Mouse (Mus musculus) liver, embryonic 13.5 days (tissue): ENCODE results near the gene Nsun2. TPM values are rescaled to one million over a fixed set of nuclear protein-coding genes. Genes with fewer than 3 reads are reported as not detected.

ENCODE experiments used
- ATAC-seq: fragments of 200-750 bp; cut with Nextera tagmentation; 2 replicates; pipeline ENCODE4 v1.8.0; 2017; ENCODE audit warnings: low read depth, mild to moderate bottlenecking, moderate number of reproducible peaks, moderate library complexity
- DNase-seq: peaks from one replicate; pipeline ENCODE4 v3.0.0; 2022
- H3K27ac ChIP-seq: fragments of 300-500 bp; sonication (generic); 2 replicates; pipeline ENCODE4 v1.5.1; 2015; ENCODE audit warnings: moderate library complexity, mild to moderate bottlenecking, inconsistent platforms
- H3K27me3 ChIP-seq: fragments of 300-500 bp; sonication (generic); 2 replicates; pipeline ENCODE4 v1.6.1; 2015; ENCODE audit warnings: mild to moderate bottlenecking, inconsistent platforms
- H3K36me3 ChIP-seq: fragments of 300-500 bp; sonication (generic); 2 replicates; pipeline ENCODE4 v1.6.1; 2015; ENCODE audit warnings: mild to moderate bottlenecking, inconsistent platforms
- H3K4me1 ChIP-seq: fragments of 300-500 bp; sonication (generic); replicated peaks from 2 replicates; pipeline ENCODE4 v1.6.1; 2015; ENCODE audit warnings: inconsistent platforms
- H3K4me2 ChIP-seq: fragments of 300-500 bp; sonication (generic); 2 replicates; pipeline ENCODE4 v1.6.1; 2015; ENCODE audit warnings: inconsistent platforms, mild to moderate bottlenecking, moderate library complexity
- H3K4me3 ChIP-seq: fragments of 300-500 bp; sonication (generic); replicated peaks from 2 replicates; pipeline ENCODE4 v1.5.1; 2015; ENCODE audit warnings: mild to moderate bottlenecking, inconsistent platforms
- H3K9ac ChIP-seq: fragments of 300-500 bp; sonication (generic); 2 replicates; pipeline ENCODE4 v1.6.1; 2015; ENCODE audit warnings: mild to moderate bottlenecking, inconsistent platforms
- H3K9me3 ChIP-seq: fragments of 300-500 bp; sonication (generic); replicated peaks from 2 replicates; pipeline ENCODE4 v1.6.1; 2016; ENCODE audit warnings: inconsistent platforms
- WGBS: fragments of 180-500 bp; shearing (Covaris S2); methylation state at CpG from one replicate; pipeline ENCODE4 v1.1.7; 2015; ENCODE audit not compliant: insufficient replicate concordance; 5-methylcytosine and 5-hydroxymethylcytosine counted together
- polyA plus RNA-seq: library from polyadenylated mRNA; unstranded; fragments of >200 nt; fragmentation: Nextera tagmentation; extraction: Ambion mirVana; gene quantifications from 2 replicates; pipeline ENCODE4 v1.2.1, GENCODE M21; 2015

Gene Nsun2
- polyA plus RNA-seq, 1 experiment from 2014 or later: 136 TPM

GRCm38 (mm10) chr13:69502863-69503262 is 30.7 kb upstream of the Nsun2 start:
- Histone ChIP-seq H3K9me3 (no peaks in the 10 kb centered on the region), H3K9ac (peak overlapping the region; percentile 1; the same call in 1 of the 2 replicates), H3K36me3 (peaks cover 96% of the 10 kb centered on the region), H3K4me3 (no peak overlapping the region), H3K27me3 (no peaks in the 10 kb centered on the region), H3K4me2 (peak overlapping the region; percentile 12; the same call in 1 of the 2 replicates), H3K27ac (no peak overlapping the region; the same call in 1 of the 2 replicates), H3K4me1 (peaks cover 48% of the 10 kb centered on the region)
- DNase-seq: no peak
- ATAC-seq: no peak
- 53% methylated on average over 5 of the region's 5 CpGs for WGBS

GRCm38 (mm10) chr13:69506341-69507086 is 27.0 kb upstream of the Nsun2 start:
- ATAC-seq: peak; percentile 86
- H3K36me3 ChIP-seq: peaks cover 87% of the 10 kb centered on the region
- peak overlapping the region; percentile 70 for H3K27ac ChIP-seq
- H3K4me1 ChIP-seq: peaks cover 52% of the 10 kb centered on the region
- peak; percentile 32 for DNase-seq
- H3K9ac ChIP-seq: no peak overlapping the region
- H3K4me3 ChIP-seq: no peak overlapping the region
- H3K27me3 ChIP-seq: no peaks in the 10 kb centered on the region
- 34% methylated on average over 12 of the region's 12 CpGs for WGBS
- H3K9me3 ChIP-seq: no peaks in the 10 kb centered on the region
- H3K4me2 ChIP-seq: no peak overlapping the region

GRCm38 (mm10) chr13:69507666-69508065 is 25.9 kb upstream of the Nsun2 start:
- Histone ChIP-seq H3K9me3 (no peaks in the 10 kb centered on the region), H3K4me3 (no peak overlapping the region), H3K27me3 (no peaks in the 10 kb centered on the region), H3K36me3 (peaks cover 87% of the 10 kb centered on the region), H3K4me2 (no peak overlapping the region), H3K27ac (no peak overlapping the region), H3K4me1 (peaks cover 43% of the 10 kb centered on the region), H3K9ac (no peak overlapping the region; the same call in 1 of the 2 replicates)
- ATAC-seq: no peak
- 92% methylated on average over 3 of the region's 3 CpGs for WGBS
- no peak for DNase-seq

GRCm38 (mm10) chr13:69509391-69510244 is 23.9 kb upstream of the Nsun2 start:
- no peak for DNase-seq
- Histone ChIP-seq H3K27ac (no peak overlapping the region), H3K27me3 (no peaks in the 10 kb centered on the region), H3K36me3 (peaks cover 80% of the 10 kb centered on the region), H3K9ac (no peak overlapping the region), H3K4me1 (peaks cover 32% of the 10 kb centered on the region), H3K4me2 (no peak overlapping the region), H3K4me3 (no peak overlapping the region), H3K9me3 (no peaks in the 10 kb centered on the region)
- 57% methylated on average over 9 of the region's 9 CpGs for WGBS
- no peak for ATAC-seq

GRCm38 (mm10) chr13:69515091-69515490 is 18.5 kb upstream of the Nsun2 start:
- 92% methylated on average over 3 of the region's 3 CpGs for whole genome bisulfite sequencing

GRCm38 (mm10) chr13:69517445-69517844 is 16.1 kb upstream of the Nsun2 start:
- Histone ChIP-seq H3K4me2 (no peak overlapping the region), H3K27ac (no peak overlapping the region), H3K27me3 (no peaks in the 10 kb centered on the region), H3K9ac (no peak overlapping the region), H3K4me1 (peaks cover 29% of the 10 kb centered on the region), H3K4me3 (no peak overlapping the region), H3K9me3 (no peaks in the 10 kb centered on the region), H3K36me3 (peaks cover 21% of the 10 kb centered on the region)
- DNase-seq (no peak), ATAC-seq (no peak)
- 81% methylated on average over 6 of the region's 6 CpGs for WGBS

More at GRCm38 (mm10) chr13:69515091-69515490, 18.5 kb upstream of the Nsun2 start:
- Histone ChIP-seq H3K36me3 (peaks cover 40% of the 10 kb centered on the region), H3K4me1 (peaks cover 13% of the 10 kb centered on the region; the same call in 1 of the 2 replicates), H3K9me3 (no peaks in the 10 kb centered on the region), H3K27ac (no peak overlapping the region), H3K4me2 (no peak overlapping the region), H3K4me3 (no peak overlapping the region), H3K9ac (no peak overlapping the region), H3K27me3 (no peaks in the 10 kb centered on the region)
- DNase-seq: no peak
- ATAC-seq: no peak

GRCm38 (mm10) chr13:69519137-69519536 is 14.4 kb upstream of the Nsun2 start:
- WGBS: 77% methylated on average over 6 of the region's 6 CpGs
- Histone ChIP-seq H3K27ac (no peak overlapping the region), H3K4me3 (no peak overlapping the region), H3K4me2 (no peak overlapping the region), H3K27me3 (no peaks in the 10 kb centered on the region), H3K9me3 (no peaks in the 10 kb centered on the region), H3K36me3 (peaks cover 8% of the 10 kb centered on the region), H3K9ac (no peak overlapping the region), H3K4me1 (peaks cover 42% of the 10 kb centered on the region)
- ATAC-seq (no peak), DNase-seq (no peak)

- no peak overlapping the region for H3K4me3 ChIP-seq
- H3K4me1 ChIP-seq: peaks cover 73% of the 10 kb centered on the region
- H3K4me2 ChIP-seq: no peak overlapping the region
- H3K27ac ChIP-seq: no peak overlapping the region; the same call in 1 of the 2 replicates
- no peak for DNase-seq
- no peaks in the 10 kb centered on the region for H3K27me3 ChIP-seq
- 82% methylated on average over 1 of the region's 1 CpGs for WGBS
- no peak for ATAC-seq
- no peak overlapping the region for H3K9ac ChIP-seq
- H3K36me3 ChIP-seq: no peaks in the 10 kb centered on the region; the same call in 1 of the 2 replicates
- no peaks in the 10 kb centered on the region for H3K9me3 ChIP-seq
Measured at GRCm38 (mm10) chr13:69522161-69522791, 11.3 kb upstream of the Nsun2 start.

GRCm38 (mm10) chr13:69523444-69524157 is 9.9 kb upstream of the Nsun2 start:
- Histone ChIP-seq H3K9ac (no peak overlapping the region), H3K4me3 (no peak overlapping the region), H3K4me2 (peak overlapping the region; percentile 8; the same call in 1 of the 2 replicates), H3K9me3 (no peaks in the 10 kb centered on the region), H3K36me3 (peaks cover 3% of the 10 kb centered on the region; the same call in 1 of the 2 replicates), H3K4me1 (peaks cover 78% of the 10 kb centered on the region), H3K27ac (peak overlapping the region; percentile 14; the same call in 1 of the 2 replicates), H3K27me3 (no peaks in the 10 kb centered on the region)
- ATAC-seq (no peak), DNase-seq (no peak)
- 58% methylated on average over 14 of the region's 14 CpGs for WGBS

GRCm38 (mm10) chr13:69524158-69524530 is 9.4 kb upstream of the Nsun2 start:
- Histone ChIP-seq H3K27ac (peak overlapping the region; percentile 73; the same call in 1 of the 2 replicates), H3K4me3 (no peak overlapping the region), H3K4me1 (peaks cover 84% of the 10 kb centered on the region), H3K9ac (no peak overlapping the region), H3K4me2 (no peak overlapping the region), H3K27me3 (no peaks in the 10 kb centered on the region), H3K36me3 (0 out of 2 replicates have a peak, but pooled peaks cover 6% of the 10 kb centered on the region), H3K9me3 (no peaks in the 10 kb centered on the region)
- ATAC-seq (no peak), DNase-seq (no peak)
- WGBS: 74% methylated on average over 2 of the region's 2 CpGs
